Mouse (Mus musculus) gastrocnemius, postnatal 36 days (tissue): ENCODE measurements at regions not wholly inside any gene's neighbourhood (a gene's known extent, or its start where the extent isn't known, plus 50 kb on each side); places are given as distances from the start of the nearest gene placed in this dataset.
"Not testable (repeated sequence)": the region's sequence is repeated elsewhere in the genome, so short reads cannot be mapped to it uniquely, and the experiment has no call there.

Source experiments
- DNase-seq, 2 experiments: peaks; one replicate each; pipeline ENCODE4 v3.0.0; 2022
- intact Hi-C: fragments of 180-260 bp; cut with DNase I; formaldehyde crosslinking; loops from one replicate; pipeline ENCODE4 v1.15.1; 2025

DNA sequence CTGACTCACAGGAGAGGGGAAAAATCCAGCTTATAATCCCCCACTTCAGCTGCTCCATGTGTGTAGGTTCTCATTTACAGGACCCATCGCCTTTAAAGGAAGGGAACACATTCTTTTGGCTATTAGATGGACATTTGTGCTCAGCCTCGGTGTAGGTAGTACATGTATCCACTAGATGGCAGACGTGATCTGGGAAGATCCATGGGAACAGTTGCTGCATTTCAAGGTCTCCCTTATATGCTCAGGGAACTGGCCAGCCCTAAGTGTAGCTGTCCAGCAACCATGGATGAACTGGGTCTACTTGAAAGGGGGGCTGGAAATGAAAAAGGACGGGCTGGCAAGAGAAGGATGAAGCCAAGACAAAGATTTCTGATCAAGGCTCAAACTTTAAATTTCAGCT lies 124.0 kb downstream of the Akain1 start:
- intact Hi-C loops, result no loop called here
- no peak for DNase-seq

DNA sequence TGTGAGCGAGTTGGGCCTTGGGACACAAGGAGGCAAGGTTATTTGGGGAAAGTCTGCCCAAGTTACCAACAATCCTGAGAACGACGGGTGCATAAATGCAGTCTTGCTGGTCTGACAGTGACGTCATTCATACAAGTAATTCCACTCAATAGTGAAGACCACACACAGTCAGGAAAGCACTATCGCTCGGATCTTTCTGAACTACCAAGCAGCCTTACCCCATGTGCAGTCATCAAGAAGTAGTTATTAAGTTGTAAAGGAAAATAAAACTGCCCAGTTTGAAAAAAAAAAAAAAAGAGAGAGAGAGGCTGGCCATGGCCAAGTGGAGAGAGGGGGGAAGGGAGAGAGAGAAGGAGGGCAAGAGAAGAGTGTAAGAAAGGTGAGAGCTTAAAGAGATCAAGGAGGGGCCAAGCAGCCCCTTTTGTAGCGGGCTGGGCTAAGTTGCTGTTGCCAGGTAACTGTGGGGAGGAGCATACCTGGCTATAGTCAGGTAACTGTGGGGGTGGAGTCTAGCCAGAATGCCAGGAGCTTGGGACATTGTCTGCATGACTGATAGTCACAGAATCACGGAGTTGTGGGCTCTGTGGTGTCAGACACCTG lies 132.0 kb downstream of the Akain1 start:
- DNase-seq, intact Hi-C loops: not testable (repeated sequence)

GRCm38 (mm10) chr17:69590553-69590952 lies 151.4 kb downstream of the Akain1 start:
- intact Hi-C loops, result no loop called here
- DNase-seq, result no peak

DNA sequence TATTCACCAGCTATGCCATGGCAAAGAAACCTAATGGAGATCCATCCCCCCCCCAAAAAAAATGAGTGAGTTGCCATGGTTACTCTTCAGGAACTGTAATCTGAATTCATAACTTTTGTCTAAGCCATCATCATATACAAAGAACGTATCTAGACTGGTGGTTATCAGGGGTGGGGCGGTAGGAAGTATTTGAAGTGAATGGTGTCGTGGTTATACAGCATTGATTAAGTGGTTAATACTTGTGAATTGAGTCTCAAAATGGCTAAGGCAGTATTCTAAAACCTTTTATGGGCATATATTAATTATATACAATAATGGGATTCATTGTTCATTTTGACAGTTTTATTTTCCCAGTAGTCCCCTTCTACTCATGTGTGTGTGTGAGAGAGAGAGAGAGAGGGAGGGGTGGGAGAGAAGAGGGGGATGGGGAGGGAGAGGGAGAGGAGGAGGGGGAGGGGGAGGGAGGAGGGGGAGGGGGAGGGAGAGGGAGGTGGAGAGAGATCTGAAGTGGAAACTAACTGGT lies 158.7 kb downstream of the Akain1 start:
- intact Hi-C loops, result no loop called here
- no peak for DNase-seq

DNA sequence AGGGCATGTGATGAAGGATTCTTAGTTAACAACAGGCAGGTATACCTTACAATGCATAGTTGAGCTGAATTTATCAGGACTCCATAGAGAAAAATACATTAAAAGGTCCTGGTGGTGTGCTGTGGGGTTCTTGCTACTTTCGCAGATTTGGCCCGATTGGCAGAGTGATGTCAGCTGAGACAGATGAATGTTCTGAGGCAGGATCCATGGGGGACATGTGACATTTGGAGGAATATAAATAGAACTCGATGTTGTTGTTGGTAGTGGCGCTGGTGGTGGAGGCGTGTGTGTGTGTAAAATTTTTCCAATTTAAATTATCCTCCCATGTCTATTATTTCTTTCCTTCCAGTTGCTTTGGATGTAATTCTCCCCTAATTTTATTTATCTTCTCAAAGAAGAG lies 159.3 kb downstream of the Akain1 start:
- intact Hi-C loops, result no loop called here

DNA sequence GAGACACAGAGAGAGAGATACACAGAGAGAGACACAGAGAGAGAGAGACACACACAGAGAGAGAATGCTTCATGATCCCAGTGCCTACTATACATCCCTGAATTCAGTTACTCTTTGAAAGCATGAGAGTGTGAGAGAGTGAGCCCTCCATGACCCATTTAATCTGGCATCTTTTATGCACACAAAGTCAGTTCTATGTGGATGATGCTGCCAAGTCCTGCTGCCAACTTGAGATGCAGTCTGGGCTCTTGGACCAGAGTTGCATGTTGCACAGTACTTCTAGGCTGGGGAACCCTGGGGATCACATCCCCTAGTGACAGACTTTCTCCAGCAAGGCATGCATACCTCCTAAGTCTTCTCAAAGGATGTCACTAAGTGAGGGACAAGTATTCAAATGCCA lies 164.5 kb downstream of the Akain1 start:
- DNase-seq, result no peak
- intact Hi-C loops, result no loop called here

More for the DNA sequence above, 159.3 kb downstream of the Akain1 start:
- DNase-seq, result no peak

- intact Hi-C loops, result no loop called here
- no peak for DNase-seq
Measured at GRCm38 (mm10) chr17:69604698-69605097, 165.6 kb downstream of the Akain1 start.

DNA sequence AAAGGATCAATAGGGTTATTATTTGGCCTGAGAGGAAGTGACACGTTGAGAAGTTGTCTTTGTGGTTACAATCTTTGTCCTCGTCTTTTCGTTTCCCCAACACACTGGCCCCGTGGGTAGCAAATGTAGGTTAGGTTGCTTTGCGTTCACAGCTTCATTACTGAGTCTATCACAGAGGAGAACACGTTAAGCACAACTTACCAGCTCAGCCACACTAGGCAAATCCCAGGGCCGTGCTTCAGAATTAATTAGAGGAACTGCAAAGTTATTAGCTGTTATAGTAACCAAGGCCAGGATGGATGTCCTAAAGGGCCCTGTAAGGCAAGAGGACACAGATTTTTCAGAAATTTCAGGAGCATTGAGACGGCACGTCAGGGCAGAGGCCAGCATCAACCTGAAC lies 166.3 kb downstream of the Akain1 start:
- intact Hi-C loops, result no loop called here
- DNase-seq, result no peak

DNA sequence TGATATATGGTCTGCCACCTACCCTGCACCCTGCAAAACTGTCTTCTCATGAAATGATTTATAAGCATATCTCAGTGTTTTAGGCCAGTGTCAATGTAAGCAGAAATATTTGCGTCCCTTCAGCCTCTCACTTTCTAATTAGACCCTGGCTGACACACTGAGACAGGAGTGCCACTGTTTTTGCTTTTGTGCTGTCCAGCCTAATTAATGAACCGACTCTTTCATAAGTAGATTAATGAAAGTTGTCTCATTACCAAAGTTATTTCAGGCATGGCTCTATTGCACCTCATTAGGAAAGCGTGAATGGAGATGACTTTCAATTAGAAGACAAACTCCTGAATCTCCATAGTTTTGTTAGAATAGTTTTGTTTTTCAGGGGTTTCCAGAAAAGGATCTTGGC lies 192.3 kb downstream of the Akain1 start:
- no peak for DNase-seq
- intact Hi-C loops, result no loop called here

DNA sequence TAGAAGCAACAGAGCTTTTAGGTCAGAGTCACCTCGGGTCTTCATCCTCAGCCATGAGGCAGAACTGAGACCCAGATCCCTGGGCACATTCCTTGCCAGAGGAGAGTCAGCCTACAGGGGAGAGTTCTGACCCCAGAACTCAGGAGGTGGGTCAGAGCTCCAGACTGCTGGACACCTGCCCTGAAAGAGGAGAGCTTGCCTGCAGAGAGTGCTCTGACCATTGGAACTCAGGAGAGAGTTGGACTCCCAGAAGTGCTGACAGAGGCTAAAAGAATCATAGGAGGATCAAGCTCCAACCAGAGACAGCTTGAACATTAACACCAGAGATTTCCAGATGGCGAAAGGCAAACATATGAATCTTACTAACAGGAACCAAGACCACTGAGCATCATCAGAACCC lies 211.4 kb downstream of the Akain1 start:
- DNase-seq, intact Hi-C loops: not testable (repeated sequence)

- DNase-seq, result no peak
- intact Hi-C loops, result no loop called here
Measured at GRCm38 (mm10) chr17:69654586-69654985, 215.5 kb downstream of the Akain1 start.

GRCm38 (mm10) chr17:69672530-69672929 lies 233.4 kb downstream of the Akain1 start:
- intact Hi-C loops, result no loop called here
- peak; percentile 70 to 76 for DNase-seq

DNA sequence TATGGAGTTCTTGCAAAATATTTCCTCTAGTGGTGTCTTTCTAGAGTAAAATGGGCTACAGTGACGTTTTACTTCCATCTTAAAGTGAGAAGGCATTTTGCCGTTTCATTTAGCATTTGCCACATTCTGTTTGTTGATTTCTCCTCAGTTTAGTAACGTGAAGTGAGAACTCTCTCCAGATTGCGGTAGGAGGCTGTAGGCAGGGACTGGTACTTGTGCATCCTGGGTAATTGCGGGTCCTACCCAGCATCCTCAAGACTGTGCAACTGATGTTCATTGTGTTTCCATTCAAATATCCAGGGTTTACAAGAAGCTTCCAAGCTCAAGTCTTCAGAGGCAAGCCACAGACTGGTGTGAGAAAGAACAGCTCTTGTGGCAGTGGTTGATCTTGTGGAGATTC lies 244.0 kb downstream of the Akain1 start:
- intact Hi-C loops, result no loop called here
- DNase-seq, result no peak

GRCm38 (mm10) chr17:69685625-69686257 lies 246.6 kb downstream of the Akain1 start:
- DNase-seq, result no peak
- intact Hi-C loops, result no loop called here

DNA sequence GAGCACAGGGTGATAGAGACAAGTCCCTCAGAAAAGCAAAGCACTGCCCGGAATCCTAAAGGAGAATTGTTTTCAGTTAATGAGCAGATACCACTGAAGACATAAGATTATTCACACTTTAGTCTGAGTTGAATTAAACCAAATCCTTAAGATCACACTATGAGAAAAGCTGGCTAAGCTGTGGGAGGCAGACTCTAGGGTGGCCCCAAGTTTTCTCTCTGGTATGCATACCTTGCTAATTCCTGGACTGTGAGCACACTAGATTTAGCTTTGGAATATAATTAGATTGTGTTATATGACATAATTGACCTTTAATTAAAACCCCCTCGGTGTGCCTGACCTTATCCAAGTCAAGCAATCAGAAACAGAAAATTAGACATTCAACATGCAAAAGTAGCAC lies 247.3 kb downstream of the Akain1 start:
- intact Hi-C loops, result no loop called here
- no peak for DNase-seq

- DNase-seq, result no peak
- intact Hi-C loops, result no loop called here
Measured at GRCm38 (mm10) chr17:69695341-69695740, 256.2 kb downstream of the Akain1 start.

GRCm38 (mm10) chr17:69727325-69727724 lies 241.5 kb upstream of the Dlgap1 start:
- intact Hi-C loops, result no loop called here
- no peak for DNase-seq

GRCm38 (mm10) chr17:69732981-69733380 lies 235.9 kb upstream of the Dlgap1 start:
- no peak for DNase-seq
- intact Hi-C loops, result no loop called here

DNA sequence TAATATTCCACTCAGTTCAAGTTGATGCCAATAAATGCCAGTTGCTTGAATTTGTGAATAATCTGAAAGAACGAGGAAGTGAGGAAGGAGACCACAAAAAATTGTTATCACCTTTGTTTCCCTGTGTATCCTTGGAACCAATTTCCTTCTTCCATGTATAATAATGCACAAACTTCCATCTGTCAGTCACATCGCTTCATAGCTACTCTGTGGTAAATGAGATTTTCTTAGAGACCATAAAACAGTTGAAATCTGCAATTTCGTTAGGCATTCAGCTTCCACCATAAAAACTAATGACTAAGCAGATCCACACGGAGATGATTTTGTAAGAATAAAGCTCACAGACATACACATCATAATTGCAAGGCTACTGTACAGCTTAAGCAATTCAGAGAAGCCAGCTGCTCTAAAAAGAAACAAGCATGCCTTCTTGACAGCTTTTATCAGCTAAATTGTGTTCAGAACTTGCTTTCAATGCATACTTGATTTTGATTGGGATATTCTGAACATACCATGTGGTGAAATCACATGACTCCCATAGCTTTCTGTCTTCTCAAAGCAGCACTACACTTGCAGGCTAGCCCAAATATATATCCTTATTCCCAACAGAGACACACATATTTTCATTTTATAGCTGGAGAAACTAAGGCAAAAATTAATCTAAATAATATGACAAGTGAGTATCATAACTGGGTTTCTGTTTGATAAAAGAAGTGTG lies 232.3 kb upstream of the Dlgap1 start:
- intact Hi-C loops, result no loop called here
- DNase-seq, result no peak

GRCm38 (mm10) chr17:69769002-69769421 lies 199.9 kb upstream of the Dlgap1 start:
- intact Hi-C loops, result no loop called here
- DNase-seq, result no peak

GRCm38 (mm10) chr17:69770046-69770445 lies 198.8 kb upstream of the Dlgap1 start:
- DNase-seq, result no peak
- intact Hi-C loops, result no loop called here

GRCm38 (mm10) chr17:69781201-69781600 lies 187.7 kb upstream of the Dlgap1 start:
- no peak for DNase-seq
- intact Hi-C loops, result no loop called here
